In the genomic region with DNA sequence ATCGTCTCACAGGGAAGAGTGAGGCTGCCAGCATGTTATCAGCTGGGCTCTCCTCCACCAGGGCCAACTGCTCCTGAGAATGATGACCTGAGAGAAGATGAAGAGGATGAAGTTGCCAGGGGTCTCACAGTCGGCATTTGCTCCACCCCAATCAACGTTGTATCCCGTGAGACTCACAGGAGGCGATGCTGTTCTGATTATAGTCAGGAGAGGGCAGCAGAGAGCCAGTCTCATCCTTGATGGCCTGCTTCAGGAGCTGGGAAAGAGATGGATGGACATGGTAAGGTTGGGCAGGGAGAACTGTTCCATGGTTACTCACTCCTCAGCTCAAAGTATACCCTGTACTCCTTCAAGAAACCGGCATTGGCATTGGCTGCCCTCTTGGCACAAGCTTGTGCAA, we compare ENCODE assay signal across 8 mouse cellular contexts. TPM values are rescaled to one million over a fixed set of nuclear protein-coding genes. Genes with fewer than 3 reads are reported as not detected.
A peak's percentile ranks its signal among the peaks of the same experiment; 100 is the strongest.
DNase-seq lines count a peak whose midpoint lies in the region; ATAC-seq and TF ChIP-seq lines count a peak whose summit lies in the region.

No protein-coding gene starts in this region.

- no peak overlapping the region for H3K4me3 ChIP-seq in midbrain, embryonic 11.5 days (ENCODE audit: low read depth, low read length)
- H3K4me3 ChIP-seq in midbrain, embryonic 15.5 days: no peak overlapping the region
- no peak overlapping the region for H3K4me3 ChIP-seq in limb, embryonic 14.5 days (replicated peaks; ENCODE audit: low read length)

- peak; percentile 98 for DNase-seq in midbrain, embryonic 11.5 days (ENCODE audit: low spot score, missing footprints)
- peak; percentile 58 for DNase-seq in adrenal gland, adult 2 months
- DNase-seq in embryo, embryonic 11 days: peak; percentile 77
- peak; percentile 81 for DNase-seq in induced T-regulatory cell, adult 2 months (ENCODE audit: low read depth)
- peak; percentile 66 for DNase-seq in limb, embryonic 14.5 days (ENCODE audit: low spot score)
- DNase-seq in retina, postnatal 7 days (ENCODE audit: low read depth, low spot score): peak; percentile 53
- no peak for DNase-seq in c-Kit-positive CD71-positive TER-119-positive erythroid progenitor cells, embryonic 14.5 days (ENCODE audit: low spot score)

- H3K4me2 ChIP-seq in midbrain, embryonic 11.5 days: no peak overlapping the region
- H3K4me2 ChIP-seq in midbrain, embryonic 15.5 days: no peak overlapping the region
- H3K4me2 ChIP-seq in limb, embryonic 14.5 days (replicated peaks; ENCODE audit: low read depth, low read length, severe bottlenecking): no peak overlapping the region

- no peak overlapping the region for H3K27ac ChIP-seq in midbrain, embryonic 11.5 days (ENCODE audit: low read depth, low read length)
- H3K27ac ChIP-seq in midbrain, embryonic 15.5 days: no peak overlapping the region
- no peak overlapping the region for H3K27ac ChIP-seq in limb, embryonic 14.5 days (replicated peaks; ENCODE audit: low read depth, low read length)

- H3K9ac ChIP-seq in midbrain, embryonic 11.5 days (ENCODE audit: low read length): no peak overlapping the region
- H3K9ac ChIP-seq in midbrain, embryonic 15.5 days: no peak overlapping the region
- H3K9ac ChIP-seq in limb, embryonic 14.5 days (ENCODE audit: low read depth, low read length, severe bottlenecking): no peak overlapping the region

- TF ChIP-seq POLR2A in limb, embryonic 14.5 days (IDR thresholded peaks at IDR 0.05; ENCODE audit: borderline replicate concordance, extremely low read depth, insufficient read depth, insufficient read length): no peak

- WGBS in midbrain, embryonic 11.5 days: 20% methylated on average over 6 of the region's 6 CpGs
- WGBS in midbrain, embryonic 15.5 days: 20% methylated on average over 6 of the region's 6 CpGs
- WGBS in limb, embryonic 14.5 days: 21% methylated on average over 6 of the region's 6 CpGs

- no peaks in the 10 kb centered on the region for H3K36me3 ChIP-seq in midbrain, embryonic 11.5 days (ENCODE audit: control insufficient read depth, insufficient read depth, low read length)
- H3K36me3 ChIP-seq in midbrain, embryonic 15.5 days (replicated peaks): no peaks in the 10 kb centered on the region
- no peaks in the 10 kb centered on the region for H3K36me3 ChIP-seq in limb, embryonic 14.5 days (ENCODE audit: control insufficient read depth, insufficient read depth, low read length)

- H3K27me3 ChIP-seq in midbrain, embryonic 11.5 days (ENCODE audit: control insufficient read depth, insufficient read depth, low read length): peaks cover 12% of the 10 kb centered on the region
- peaks cover 26% of the 10 kb centered on the region for H3K27me3 ChIP-seq in midbrain, embryonic 15.5 days (replicated peaks)
- H3K27me3 ChIP-seq in limb, embryonic 14.5 days (ENCODE audit: control insufficient read depth, insufficient read depth, low read length): peaks cover 8% of the 10 kb centered on the region

- no peak for ATAC-seq in midbrain, embryonic 11.5 days (ENCODE audit: low FRiP score)
- no peak; the same call in 1 of the 2 replicates for ATAC-seq in midbrain, embryonic 15.5 days (replicated peaks)
- no peak for ATAC-seq in limb, embryonic 14.5 days (ENCODE audit: low FRiP score, low read depth)

- H3K9me3 ChIP-seq in midbrain, embryonic 11.5 days (ENCODE audit: control insufficient read depth, low read length): no peaks in the 10 kb centered on the region
- H3K9me3 ChIP-seq in midbrain, embryonic 15.5 days: no peaks in the 10 kb centered on the region
- no peaks in the 10 kb centered on the region for H3K9me3 ChIP-seq in limb, embryonic 14.5 days (ENCODE audit: control insufficient read depth, low read length)

- H3K4me1 ChIP-seq in midbrain, embryonic 11.5 days (ENCODE audit: control insufficient read depth, insufficient read depth, low read length): no peaks in the 10 kb centered on the region
- peaks cover 8% of the 10 kb centered on the region for H3K4me1 ChIP-seq in midbrain, embryonic 15.5 days
- peaks cover 3% of the 10 kb centered on the region; the same call in 1 of the 2 replicates for H3K4me1 ChIP-seq in limb, embryonic 14.5 days (ENCODE audit: control insufficient read depth, insufficient read depth, low read length)

RNA-seq across cellular contexts. Expression of gene Lgr6, which starts 5.0 kb away (rescaled TPM):
- polyA plus RNA-seq in midbrain, embryonic 11.5 days (2014; fragmentation: Nextera tagmentation; extraction: Ambion mirVana): 0.12 and 0.15 TPM in 2 replicates
- polyA plus RNA-seq in midbrain, embryonic 15.5 days (2015; fragmentation: Nextera tagmentation; extraction: Ambion mirVana): 0.77 and 1.0 TPM in 2 replicates
- 1 to 10 TPM; 2.0 to 3.6 TPM for total RNA-seq in adrenal gland, adult 2 months (2021)
- 1.1 and 1.8 TPM in 2 replicates for polyA plus RNA-seq in adrenal gland, adult 2 months (2012; rRNA removed)
- polyA plus RNA-seq in limb, embryonic 14.5 days (2012; rRNA removed): 3.2 and 4.2 TPM in 2 replicates
- 8.3 and 9.5 TPM in 2 replicates for polyA plus RNA-seq in limb, embryonic 14.5 days (2014; fragmentation: Nextera tagmentation; extraction: Ambion mirVana)

RNA-seq across cellular contexts. Expression of gene Ptpn7, which starts 22.4 kb away (rescaled TPM):
- 1.4 and 1.6 TPM in 2 replicates for polyA plus RNA-seq in midbrain, embryonic 11.5 days (2014; fragmentation: Nextera tagmentation; extraction: Ambion mirVana)
- polyA plus RNA-seq in midbrain, embryonic 15.5 days (2015; fragmentation: Nextera tagmentation; extraction: Ambion mirVana): 0.34 and 0.50 TPM in 2 replicates
- total RNA-seq in adrenal gland, adult 2 months (2021): 1 to 10 TPM; 1.6 to 1.8 TPM
- polyA plus RNA-seq in adrenal gland, adult 2 months (2012; rRNA removed): 2.6 and 2.7 TPM in 2 replicates
- 3.6 and 3.9 TPM in 2 replicates for polyA plus RNA-seq in limb, embryonic 14.5 days (2012; rRNA removed)
- polyA plus RNA-seq in limb, embryonic 14.5 days (2014; fragmentation: Nextera tagmentation; extraction: Ambion mirVana): 3.1 and 4.2 TPM in 2 replicates

RNA-seq across cellular contexts. Expression of gene Arl8a, which starts 36.5 kb away (rescaled TPM):
- polyA plus RNA-seq in midbrain, embryonic 11.5 days (2014; fragmentation: Nextera tagmentation; extraction: Ambion mirVana): 61.3 and 72.2 TPM in 2 replicates
- polyA plus RNA-seq in midbrain, embryonic 15.5 days (2015; fragmentation: Nextera tagmentation; extraction: Ambion mirVana): 401 and 406 TPM in 2 replicates
- total RNA-seq in adrenal gland, adult 2 months (2021): 10 to 100 TPM; 59.4 to 62.2 TPM
- polyA plus RNA-seq in adrenal gland, adult 2 months (2012; rRNA removed): 41.5 and 43.2 TPM in 2 replicates
- 88.1 and 88.8 TPM in 2 replicates for polyA plus RNA-seq in limb, embryonic 14.5 days (2012; rRNA removed)
- 54.5 and 67.1 TPM in 2 replicates for polyA plus RNA-seq in limb, embryonic 14.5 days (2014; fragmentation: Nextera tagmentation; extraction: Ambion mirVana)

RNA-seq across cellular contexts. Expression of gene Gpr37l1, which starts 57.4 kb away (rescaled TPM):
- polyA plus RNA-seq in midbrain, embryonic 11.5 days (2014; fragmentation: Nextera tagmentation; extraction: Ambion mirVana): not detected in 2 replicates
- polyA plus RNA-seq in midbrain, embryonic 15.5 days (2015; fragmentation: Nextera tagmentation; extraction: Ambion mirVana): 0.87 and 1.2 TPM in 2 replicates
- 1 to 10 TPM in 1 of 2 experiments, under 1 TPM in 1; 0.61 to 2.2 TPM for total RNA-seq in adrenal gland, adult 2 months (2021)
- 2.3 and 3.0 TPM in 2 replicates for polyA plus RNA-seq in adrenal gland, adult 2 months (2012; rRNA removed)
- polyA plus RNA-seq in limb, embryonic 14.5 days (2012; rRNA removed): 0.08 and 0.13 TPM in 2 replicates
- 0.14 TPM in 1 of 2 replicates, not detected in the other for polyA plus RNA-seq in limb, embryonic 14.5 days (2014; fragmentation: Nextera tagmentation; extraction: Ambion mirVana)
